Mouse (Mus musculus): Measurements from ENCODE around the gene Insl6. TPM values are rescaled to one million over a fixed set of nuclear protein-coding genes. Genes with fewer than 3 reads are reported as not detected.

Gene Insl6
- total RNA-seq, 2 experiments from 2014 or later = not detected

- peak; percentile 92 to 94 for DNase-seq (ENCODE audit: low spot score in 2 of 2)
- intact Hi-C loops (cut with DNase I) = no loop called here
Observed at GRCm38 (mm10) chr19:29361468-29362130, 36.4 kb upstream of the Insl6 start.

GRCm38 (mm10) chr19:29360251-29360650 is 35.1 kb upstream of the Insl6 start:
- intact Hi-C loops (cut with DNase I) = no loop called here
- DNase-seq (ENCODE audit: low spot score in 2 of 2) = no peak

GRCm38 (mm10) chr19:29356281-29356680 is 31.1 kb upstream of the Insl6 start:
- intact Hi-C loops (cut with DNase I) = loop anchor here (10.0 kb wide), 2 partner anchors 361 to 581 kb away; partner anchors contain the start of gene Cdc37l1
- DNase-seq (ENCODE audit: low spot score in 2 of 2) = no peak

- DNase-seq (ENCODE audit: low spot score in 2 of 2) = peak; percentile 87 to 92
- intact Hi-C loops (cut with DNase I) = loop anchor here (2.0 to 10.0 kb wide), 3 partner anchors 290 to 580 kb away; partner anchors contain the start of gene Cdc37l1
Observed at GRCm38 (mm10) chr19:29354895-29355877, 30.0 kb upstream of the Insl6 start.

- DNase-seq (ENCODE audit: low spot score in 2 of 2) = no peak
- intact Hi-C loops (cut with DNase I) = loop anchor here (10.0 kb wide), 2 partner anchors 356 to 576 kb away; partner anchors contain the start of gene Cdc37l1
Observed at GRCm38 (mm10) chr19:29350991-29351390, 25.8 kb upstream of the Insl6 start.

- intact Hi-C loops (cut with DNase I) = no loop called here
- no peak for DNase-seq (ENCODE audit: low spot score in 2 of 2)
Observed at GRCm38 (mm10) chr19:29345636-29346035, 20.5 kb upstream of the Insl6 start.

- no peak for DNase-seq (ENCODE audit: low spot score in 2 of 2)
- intact Hi-C loops (cut with DNase I) = no loop called here
Observed at GRCm38 (mm10) chr19:29344868-29345267, 19.7 kb upstream of the Insl6 start.

- intact Hi-C loops (cut with DNase I) = no loop called here
- no peak for DNase-seq (ENCODE audit: low spot score in 2 of 2)
Observed at GRCm38 (mm10) chr19:29342281-29342680, 17.1 kb upstream of the Insl6 start.

- no peak for DNase-seq (ENCODE audit: low spot score in 2 of 2)
- intact Hi-C loops (cut with DNase I) = no loop called here
Observed at GRCm38 (mm10) chr19:29341029-29341428, 15.9 kb upstream of the Insl6 start.

GRCm38 (mm10) chr19:29336624-29337023 is 11.5 kb upstream of the Insl6 start:
- intact Hi-C loops (cut with DNase I) = no loop called here

GRCm38 (mm10) chr19:29334068-29334745 is 9.1 kb upstream of the Insl6 start, which contains the start of gene Rln1:
Gene Rln1, minus strand, starts transcription at chr19:29334670.
- DNase-seq (ENCODE audit: low spot score in 2 of 2) = peak in 1 of 2 experiments; percentile 39
- intact Hi-C loops (cut with DNase I) = no loop called here

More at GRCm38 (mm10) chr19:29336624-29337023, 11.5 kb upstream of the Insl6 start:
- DNase-seq (ENCODE audit: low spot score in 2 of 2) = no peak

- intact Hi-C loops (cut with DNase I) = no loop called here
- DNase-seq (ENCODE audit: low spot score in 2 of 2) = no peak
Observed at GRCm38 (mm10) chr19:29326822-29327552, 1.8 kb upstream of the Insl6 start.

- no peak for DNase-seq (ENCODE audit: low spot score in 2 of 2)
- intact Hi-C loops (cut with DNase I) = no loop called here
Observed at GRCm38 (mm10) chr19:29326396-29326795, 1.2 kb upstream of the Insl6 start.

GRCm38 (mm10) chr19:29325852-29326180 is 660 bp upstream of the Insl6 start:
- intact Hi-C loops (cut with DNase I) = no loop called here
- no peak for DNase-seq (ENCODE audit: low spot score in 2 of 2)

GRCm38 (mm10) chr19:29323416-29324049 is 1.6 kb downstream of the Insl6 start:
- no peak for DNase-seq (ENCODE audit: low spot score in 2 of 2)
- intact Hi-C loops (cut with DNase I) = no loop called here

GRCm38 (mm10) chr19:29312661-29313060 is 12.5 kb downstream of the Insl6 start:
- intact Hi-C loops (cut with DNase I) = no loop called here
- DNase-seq (ENCODE audit: low spot score in 2 of 2) = no peak

- peak; percentile 33 to 40 for DNase-seq (ENCODE audit: low spot score in 2 of 2)
Observed at GRCm38 (mm10) chr19:29311791-29312190, 13.4 kb downstream of the Insl6 start.

GRCm38 (mm10) chr19:29308832-29309231 is 16.3 kb downstream of the Insl6 start:
- intact Hi-C loops (cut with DNase I) = no loop called here
- DNase-seq (ENCODE audit: low spot score in 2 of 2) = no peak

More at GRCm38 (mm10) chr19:29311791-29312190, 13.4 kb downstream of the Insl6 start:
- intact Hi-C loops (cut with DNase I) = no loop called here

- no peak for DNase-seq (ENCODE audit: low spot score in 2 of 2)
- intact Hi-C loops (cut with DNase I) = no loop called here
Observed at GRCm38 (mm10) chr19:29302119-29302518, 23.0 kb downstream of the Insl6 start.

Measured in left cerebral cortex, postnatal 14 days (tissue).